31 mouse cellular contexts compared by ENCODE assay signal in genomic region chr5:114865279-114865678, GRCm38 (mm10). TPM values are rescaled to one million over a fixed set of nuclear protein-coding genes. Genes with fewer than 3 reads are reported as not detected.
"Had no signal": no experiment of that assay in that cellular context is flagged by ENCODE, and none has a peak within 500 bp of the region (broad histone marks: within the 10 kb centered on the region; RNA-seq: fewer than 3 reads in every experiment).

No protein-coding gene starts in this region.

- H3K27me3 ChIP-seq: intestine, embryonic 15.5 days had no signal

- H3K27ac ChIP-seq: gastrocnemius, adult 2 months; heart, embryonic 10.5 days; hindbrain, embryonic 10.5 days; hindbrain, embryonic 12.5 days; hindbrain, embryonic 14.5 days; intestine, embryonic 15.5 days; layer of hippocampus, adult 2 months; left cerebral cortex, adult 2 months; limb, embryonic 10.5 days; limb, embryonic 12.5 days had no signal

- H3K4me3 ChIP-seq: gastrocnemius, adult 2 months; heart, embryonic 10.5 days; heart, embryonic 12.5 days; hindbrain, embryonic 10.5 days; hindbrain, embryonic 12.5 days; intestine, embryonic 15.5 days; layer of hippocampus, adult 2 months; left cerebral cortex, adult 2 months; limb, embryonic 10.5 days; limb, embryonic 12.5 days had no signal

- DNase-seq: gastrocnemius, adult 2 months; gastrocnemius, postnatal 10 days; gastrocnemius, postnatal 25 days; heart, adult 18-20 months; heart, postnatal 10 days; heart, postnatal 4 days; kidney, adult 18-20 months; kidney, adult 8-10 months; kidney, postnatal 10 days; kidney, postnatal 25 days; kidney, postnatal 4 days; liver had no signal

- H3K4me1 ChIP-seq: heart, embryonic 12.5 days; hindbrain, embryonic 12.5 days; intestine, embryonic 15.5 days; limb, embryonic 10.5 days; limb, embryonic 12.5 days had no signal

- H3K36me3 ChIP-seq: heart, embryonic 10.5 days; heart, embryonic 12.5 days; hindbrain, embryonic 12.5 days; intestine, embryonic 15.5 days; limb, embryonic 10.5 days; limb, embryonic 12.5 days had no signal

RNA-seq across cellular contexts. Expression of gene Gm9936, which starts 6.8 kb away (rescaled TPM):
- polyA plus RNA-seq: heart, embryonic 10.5 days; heart, embryonic 12.5 days; heart, embryonic 14.5 days; heart, embryonic 16.5 days; inflammation-experienced regulatory T-cells, adult 6 months; kidney, embryonic 14.5 days; kidney, embryonic 16.5 days; limb, embryonic 10.5 days; liver, embryonic 11.5 days had no signal

RNA-seq across cellular contexts. Expression of gene 4930519G04Rik, which starts 11.8 kb away (rescaled TPM):
- polyA plus RNA-seq: heart, embryonic 10.5 days; heart, embryonic 12.5 days; heart, embryonic 14.5 days; heart, embryonic 16.5 days; hindbrain, embryonic 10.5 days; hindbrain, embryonic 12.5 days; hindbrain, embryonic 14.5 days; hindbrain, embryonic 16.5 days; inflammation-experienced regulatory T-cells, adult 6 months; intestine, embryonic 15.5 days; intestine, postnatal 0 days; kidney, embryonic 14.5 days; kidney, embryonic 16.5 days; limb, embryonic 10.5 days; limb, embryonic 12.5 days; limb, embryonic 14.5 days; liver, embryonic 11.5 days had no signal

RNA-seq across cellular contexts. Expression of gene Oasl1, which starts 57.8 kb away (rescaled TPM):
- polyA plus RNA-seq: heart, embryonic 10.5 days; hindbrain, embryonic 10.5 days had no signal
